Mouse (Mus musculus): ENCODE data around the gene Trpm1.

Gene Trpm1

DNA sequence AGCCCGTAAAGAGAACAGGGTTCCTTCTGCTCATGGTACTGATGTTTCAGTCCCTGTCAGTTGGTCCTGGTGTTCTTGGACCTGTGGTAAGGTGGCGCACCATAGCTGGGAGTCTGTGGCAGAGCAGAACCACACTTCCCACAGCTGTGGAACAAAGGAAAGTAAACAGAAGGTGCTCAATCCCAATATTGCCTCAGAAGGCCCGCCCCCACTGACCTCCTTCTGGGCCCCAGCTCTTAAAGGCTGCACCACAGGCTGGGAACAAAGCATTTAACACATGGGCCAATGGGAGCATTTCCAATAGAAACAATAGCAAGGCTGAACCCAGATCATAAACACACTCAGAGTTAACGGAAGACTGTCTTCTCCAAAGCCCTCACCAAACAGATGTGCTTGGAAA is 82.9 kb downstream of the Trpm1 start:
- DNase-seq: no peak

DNA sequence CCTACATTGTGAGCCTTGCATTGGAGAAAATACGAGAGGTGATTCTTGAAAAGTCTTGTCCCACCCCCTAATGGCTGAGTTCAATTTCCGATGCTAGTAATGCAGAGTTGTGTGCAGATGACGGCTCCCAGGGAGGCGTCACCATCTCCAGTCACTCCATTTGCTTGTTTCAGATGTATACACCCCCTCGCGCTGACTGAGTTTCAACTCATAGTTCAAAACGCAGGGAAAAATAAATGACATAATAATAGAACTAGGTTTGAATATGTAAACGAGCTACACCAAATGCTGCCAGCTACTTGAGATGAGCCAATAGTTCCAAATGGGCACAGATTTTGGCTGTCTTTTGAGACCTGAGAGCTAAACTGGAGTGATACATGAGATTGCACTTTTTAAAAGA is 84.1 kb downstream of the Trpm1 start:
- no peak for DNase-seq

- DNase-seq: no peak
These were observed 84.9 kb downstream of the Trpm1 start for GRCm38 (mm10) chr7:64238410-64239086.

- peak in 1 of 2 experiments; percentile 10 for DNase-seq
These were observed 85.6 kb downstream of the Trpm1 start for GRCm38 (mm10) chr7:64239138-64239805.

DNA sequence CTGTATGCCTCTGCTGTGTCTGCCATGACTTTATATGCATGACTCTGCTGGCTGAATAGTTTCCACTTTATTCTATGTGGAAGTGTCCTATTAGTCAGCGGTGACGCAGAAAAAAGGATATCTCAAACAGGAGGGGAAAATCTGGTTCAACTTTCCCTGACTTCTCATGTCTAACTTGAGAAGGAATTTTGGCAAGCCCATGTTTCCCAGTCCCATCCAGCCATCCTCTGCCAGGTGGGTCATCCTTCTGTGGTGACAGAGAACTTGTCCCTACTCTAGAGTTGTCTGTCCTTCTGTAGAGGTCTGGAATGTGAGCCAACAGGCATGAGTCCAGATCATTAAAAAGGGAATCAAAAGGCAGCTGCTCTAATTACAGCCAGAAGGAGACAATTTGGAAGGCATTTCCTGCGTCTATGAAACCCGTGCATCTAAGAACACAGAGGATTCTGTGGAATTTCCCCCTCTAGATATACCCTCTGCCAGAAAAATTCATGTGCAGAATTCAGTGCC is 86.2 kb downstream of the Trpm1 start:
- peak; percentile 51 to 69 for DNase-seq

- DNase-seq: no peak
These were observed 88.8 kb downstream of the Trpm1 start for GRCm38 (mm10) chr7:64242424-64242823.

DNA sequence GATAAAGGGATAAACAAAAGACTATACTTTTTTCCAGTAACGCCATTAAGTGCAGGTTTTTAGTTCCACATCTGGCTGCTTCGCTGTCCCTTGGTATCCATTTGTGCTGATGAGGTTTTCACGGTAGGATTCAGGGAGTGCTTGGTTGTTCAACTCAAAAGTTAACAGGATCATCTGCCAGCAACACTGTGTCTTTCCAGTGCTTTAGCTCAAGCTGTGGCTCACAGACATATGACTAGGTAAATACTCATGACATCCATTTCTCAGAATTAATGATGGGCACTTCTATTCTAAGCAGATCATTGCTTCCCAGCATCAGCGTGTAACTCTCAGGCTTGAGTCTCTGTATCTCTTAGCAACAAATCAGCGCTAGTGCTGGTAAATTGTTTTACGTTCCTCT is 90.7 kb downstream of the Trpm1 start:
- no peak for DNase-seq

GRCm38 (mm10) chr7:64246713-64247112 is 93.1 kb downstream of the Trpm1 start:
- DNase-seq: no peak

DNA sequence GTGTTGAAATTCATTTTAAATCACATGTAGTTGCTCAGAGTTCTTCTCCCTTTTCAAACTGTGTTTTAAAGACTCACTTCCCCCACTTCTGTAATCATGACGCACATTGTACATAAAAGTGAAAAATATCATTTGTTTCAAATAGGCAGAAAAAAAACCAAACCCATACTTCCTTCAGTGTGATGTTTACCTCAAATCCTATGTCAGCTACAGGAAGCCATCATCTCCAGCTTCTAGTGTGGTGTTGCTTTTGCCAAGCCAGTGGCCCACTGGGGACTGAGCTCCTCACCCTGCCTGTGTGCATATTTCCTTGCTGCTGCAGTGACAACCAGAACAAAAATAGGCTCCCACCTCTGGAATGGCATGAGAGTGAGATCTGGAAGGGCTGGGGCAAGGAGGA is 94.7 kb downstream of the Trpm1 start:
- no peak for DNase-seq

- no peak for DNase-seq
These were observed 96.1 kb downstream of the Trpm1 start for GRCm38 (mm10) chr7:64249715-64250114.

DNA sequence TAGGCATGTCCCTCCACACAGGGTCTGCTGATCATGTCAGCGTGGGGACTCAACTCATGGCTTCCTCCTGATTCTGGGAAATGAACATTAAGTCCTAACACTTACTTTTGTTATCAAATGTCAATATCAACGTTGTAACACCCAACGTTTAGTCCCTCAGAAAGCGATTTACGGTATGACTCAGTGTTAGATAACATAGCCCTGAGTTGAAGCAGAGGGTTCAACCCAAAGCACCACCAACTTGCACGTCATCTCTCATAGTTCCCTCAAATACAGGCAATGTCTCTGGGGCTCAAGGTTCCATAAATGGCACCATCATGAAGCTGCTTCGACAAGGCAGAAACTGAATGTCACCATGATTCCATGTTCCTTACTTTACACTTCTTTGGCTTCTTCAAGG is 96.8 kb downstream of the Trpm1 start:
- DNase-seq: no peak

- DNase-seq: no peak
These were observed 100.1 kb downstream of the Trpm1 start for GRCm38 (mm10) chr7:64253736-64254135.

DNA sequence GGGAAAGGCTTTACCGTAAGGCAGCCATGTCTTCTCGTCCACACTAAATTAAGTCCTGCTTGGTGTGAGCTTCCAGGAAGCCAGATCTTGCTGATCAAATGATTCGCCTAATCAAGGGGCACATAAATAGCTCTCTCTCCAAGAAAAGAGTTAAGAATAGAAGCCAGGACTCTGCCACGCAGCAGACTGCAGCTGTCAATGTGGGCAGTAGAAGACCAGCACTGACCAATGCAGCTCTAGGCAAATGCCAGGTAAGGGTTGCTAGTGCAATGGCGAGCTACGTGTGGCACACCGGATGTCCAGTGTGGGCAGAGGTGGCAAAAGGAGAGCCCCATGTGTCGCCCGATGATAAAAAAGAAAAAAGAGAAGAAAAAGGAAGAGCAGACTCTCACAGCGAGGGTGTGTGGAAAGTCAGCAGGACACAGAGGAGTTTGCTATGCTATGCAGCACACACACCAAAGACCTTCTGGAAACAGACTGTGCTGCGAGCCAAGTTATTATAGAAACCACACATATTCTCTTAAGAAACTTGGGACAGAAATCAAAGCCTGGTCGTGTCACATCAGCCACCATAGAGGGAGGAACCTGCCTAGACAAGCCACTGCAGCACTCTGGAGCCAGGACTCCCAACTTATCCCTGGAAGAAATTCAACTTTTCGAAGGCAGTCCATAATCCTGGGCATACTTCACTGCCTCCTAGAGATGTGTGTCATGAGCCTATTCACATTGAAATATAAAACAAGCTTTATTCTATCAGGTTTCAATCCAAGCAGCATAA is 112.1 kb downstream of the Trpm1 start:
- DNase-seq: no peak

GRCm38 (mm10) chr7:64266587-64266986 is 113.0 kb downstream of the Trpm1 start:
- no peak for DNase-seq

- DNase-seq: no peak
These were observed 118.3 kb downstream of the Trpm1 start for GRCm38 (mm10) chr7:64271926-64272325.

- DNase-seq: no peak
These were observed 121.9 kb downstream of the Trpm1 start for GRCm38 (mm10) chr7:64275518-64275917.

GRCm38 (mm10) chr7:64276921-64277320 is 123.3 kb downstream of the Trpm1 start:
- DNase-seq: no peak

DNA sequence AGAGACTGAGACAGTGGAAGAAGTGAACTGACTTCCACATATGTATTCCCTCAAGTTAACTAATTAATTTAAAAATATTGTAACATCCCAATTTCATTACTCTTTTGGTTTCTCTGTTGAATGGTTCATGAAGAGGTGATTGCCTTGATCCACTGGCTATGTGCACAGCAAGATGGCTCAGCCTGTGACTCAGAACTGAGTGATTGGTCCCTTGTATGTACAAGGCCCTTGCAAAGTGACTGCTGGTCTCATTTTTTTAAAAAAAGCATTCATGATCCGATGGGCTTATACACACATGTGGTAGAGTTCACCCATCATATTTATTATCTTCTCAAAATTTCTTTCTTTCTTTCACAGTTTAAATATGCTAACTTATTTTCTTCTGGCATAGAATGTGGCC is 124.9 kb downstream of the Trpm1 start:
- no peak for DNase-seq

DNA sequence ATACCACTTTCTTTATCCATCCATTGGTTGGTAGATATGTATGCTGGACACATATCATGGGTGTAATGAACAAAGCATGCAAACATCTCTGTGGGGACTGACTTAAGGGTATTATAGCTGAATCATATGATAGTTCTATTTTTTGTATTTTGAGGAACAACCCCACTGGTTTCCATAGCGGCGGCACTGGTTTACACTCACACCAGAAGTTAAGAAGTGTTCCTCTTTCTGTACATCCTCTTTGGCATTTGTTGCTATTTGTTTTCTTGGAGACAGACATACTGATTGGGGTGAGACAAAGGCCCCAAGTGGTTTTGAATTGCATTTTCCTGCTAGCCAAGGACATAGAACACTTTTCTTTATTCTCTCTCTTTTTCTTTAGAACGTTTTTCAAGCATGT is 125.9 kb downstream of the Trpm1 start:
- no peak for DNase-seq

DNA sequence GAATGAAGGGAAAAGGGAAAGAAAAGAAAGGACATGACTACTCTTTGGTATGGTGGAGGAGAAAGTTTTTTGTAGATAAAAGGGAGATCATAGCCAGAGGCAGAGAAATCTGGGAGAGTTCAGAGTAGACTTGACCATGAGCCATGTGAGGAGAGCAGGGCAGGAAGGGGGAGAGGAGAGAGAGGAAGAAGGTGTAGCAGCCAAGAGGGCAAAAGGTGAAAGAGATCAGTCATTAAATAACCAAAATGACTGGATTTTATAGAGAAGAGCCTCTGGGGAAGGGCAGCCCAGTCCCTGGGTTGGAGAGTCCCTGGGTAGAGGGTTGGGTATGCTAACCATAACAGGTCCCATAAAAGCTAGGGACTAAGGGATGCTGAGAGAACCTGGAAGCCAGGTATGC is 132.9 kb downstream of the Trpm1 start:
- no peak for DNase-seq

- peak; percentile 98 for DNase-seq
These were observed 133.9 kb downstream of the Trpm1 start, which contains the start of gene Mtmr10 for GRCm38 (mm10) chr7:64287414-64288091. Mtmr10 (plus strand) TSS chr7:64287653.

DNA sequence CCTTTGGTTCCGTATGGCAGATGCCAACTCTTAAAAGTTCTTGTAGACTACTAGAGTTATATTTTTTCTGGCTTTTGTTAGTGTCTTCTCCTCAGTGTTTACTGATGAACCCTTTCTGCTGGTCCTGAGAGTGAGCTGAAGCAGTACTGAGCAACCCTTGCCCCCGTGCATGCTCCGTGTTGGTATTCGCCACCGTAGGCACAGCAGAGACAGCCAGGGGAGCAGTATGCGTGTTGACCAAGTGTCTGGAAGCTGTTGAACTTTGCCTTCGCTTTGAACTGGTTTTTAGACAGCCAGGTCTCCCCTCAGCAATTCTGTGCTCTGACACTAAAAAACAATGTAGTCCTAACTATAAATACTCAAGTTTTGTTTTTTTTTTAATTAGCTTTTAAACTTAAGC is 135.8 kb downstream of the Trpm1 start:
- no peak for DNase-seq

GRCm38 (mm10) chr7:64290431-64290830 is 136.8 kb downstream of the Trpm1 start:
- DNase-seq: no peak

Data from cerebellum, postnatal 14 days (tissue).